Mouse (Mus musculus) left cerebral cortex, postnatal 36 days (tissue): Measurements from ENCODE around the gene Prss33. TPM values are rescaled to one million over a fixed set of nuclear protein-coding genes. Genes with fewer than 3 reads are reported as not detected.

Experiments used
- DNase-seq, 2 experiments: peaks; one replicate each; pipeline ENCODE4 v3.0.0; 2021 to 2022; ENCODE audit warnings: low spot score in 2 of 2, mixed read lengths in 1 of 2
- intact Hi-C: fragments of 180-260 bp; cut with DNase I; formaldehyde crosslinking; loops from one replicate; pipeline ENCODE4 v1.15.1; 2025
- total RNA-seq, 2 experiments: library from RNA; stranded (reverse); gene quantifications; 2 replicates each; pipeline ENCODE4 v1.2.3; 2021

The Prss33 gene
- total RNA-seq, 2 experiments from 2014 or later: not detected

GRCm38 (mm10) chr17:23829064-23829619, 6.7 kb downstream of the Prss33 start, which contains the start of gene Elob:
Gene Elob (minus strand): TSS chr17:23829136.
- intact Hi-C loops: loop anchor here (2.0 kb wide), 1 partner anchor 26 kb away; no protein-coding TSS in a partner anchor

GRCm38 (mm10) chr17:23828271-23829001, 7.4 kb downstream of the Prss33 start:
- peak in 1 of 2 experiments; percentile 74 for DNase-seq
- intact Hi-C loops: loop anchor here (2.0 kb wide), 1 partner anchor 26 kb away; no protein-coding TSS in a partner anchor

More at GRCm38 (mm10) chr17:23829064-23829619, 6.7 kb downstream of the Prss33 start, which contains the start of gene Elob:
- peak; percentile 89 for DNase-seq

- intact Hi-C loops: no loop called here
- no peak for DNase-seq
Measured at GRCm38 (mm10) chr17:23825591-23825990, 10.3 kb downstream of the Prss33 start.

GRCm38 (mm10) chr17:23823614-23824013, 12.2 kb downstream of the Prss33 start:
- intact Hi-C loops: no loop called here
- DNase-seq: no peak

GRCm38 (mm10) chr17:23823018-23823417, 12.8 kb downstream of the Prss33 start:
- DNase-seq: no peak
- intact Hi-C loops: no loop called here

- no peak for DNase-seq
- intact Hi-C loops: no loop called here
Measured at GRCm38 (mm10) chr17:23822094-23822493, 13.8 kb downstream of the Prss33 start.

- no peak for DNase-seq
- intact Hi-C loops: no loop called here
Measured at GRCm38 (mm10) chr17:23820731-23821130, 15.1 kb downstream of the Prss33 start.

- DNase-seq: no peak
- intact Hi-C loops: no loop called here
Measured at GRCm38 (mm10) chr17:23819235-23819634, 16.6 kb downstream of the Prss33 start.

- intact Hi-C loops: no loop called here
- DNase-seq: no peak
Measured at GRCm38 (mm10) chr17:23818579-23818978, 17.3 kb downstream of the Prss33 start.

- DNase-seq: no peak
- intact Hi-C loops: no loop called here
Measured at GRCm38 (mm10) chr17:23815641-23816040, 20.2 kb downstream of the Prss33 start.

GRCm38 (mm10) chr17:23807918-23808317, 27.9 kb downstream of the Prss33 start:
- intact Hi-C loops: no loop called here
- DNase-seq: no peak

- no peak for DNase-seq
- intact Hi-C loops: no loop called here
Measured at GRCm38 (mm10) chr17:23806867-23807266, 29.0 kb downstream of the Prss33 start.

GRCm38 (mm10) chr17:23804426-23805085, 31.3 kb downstream of the Prss33 start:
- intact Hi-C loops: loop anchor here (1.0 kb wide), 1 partner anchor 33 kb away; the partner anchor contains the start of gene Flywch1

GRCm38 (mm10) chr17:23803366-23804041, 32.4 kb downstream of the Prss33 start:
- intact Hi-C loops: loop anchor here (1.0 to 2.0 kb wide), 2 partner anchors 25 to 32 kb away; partner anchors contain the start of genes Elob and Flywch1
- peak in 1 of 2 experiments; percentile 65 for DNase-seq

More at GRCm38 (mm10) chr17:23804426-23805085, 31.3 kb downstream of the Prss33 start:
- no peak for DNase-seq

GRCm38 (mm10) chr17:23802746-23803365, 33.0 kb downstream of the Prss33 start:
- DNase-seq: peak; percentile 99
- intact Hi-C loops: loop anchor here (1.0 to 2.0 kb wide), 2 partner anchors 13 to 26 kb away; partner anchors contain the start of genes Elob and Srrm2

- intact Hi-C loops: loop anchor here (1.0 to 2.0 kb wide), 2 partner anchors 11 to 27 kb away; partner anchors contain the start of genes Elob and Srrm2
- DNase-seq: no peak
Measured at GRCm38 (mm10) chr17:23801627-23802026, 34.2 kb downstream of the Prss33 start.

GRCm38 (mm10) chr17:23797316-23797715, 38.5 kb downstream of the Prss33 start:
- no peak for DNase-seq
- intact Hi-C loops: no loop called here

- DNase-seq: no peak
Measured at GRCm38 (mm10) chr17:23795323-23795722, 40.5 kb downstream of the Prss33 start.

GRCm38 (mm10) chr17:23791079-23791357, 44.8 kb downstream of the Prss33 start:
- DNase-seq: no peak
- intact Hi-C loops: no loop called here

More at GRCm38 (mm10) chr17:23795323-23795722, 40.5 kb downstream of the Prss33 start:
- intact Hi-C loops: no loop called here
